Mouse (Mus musculus): ENCODE measurements around the gene Nup160.

The Nup160 gene

DNA sequence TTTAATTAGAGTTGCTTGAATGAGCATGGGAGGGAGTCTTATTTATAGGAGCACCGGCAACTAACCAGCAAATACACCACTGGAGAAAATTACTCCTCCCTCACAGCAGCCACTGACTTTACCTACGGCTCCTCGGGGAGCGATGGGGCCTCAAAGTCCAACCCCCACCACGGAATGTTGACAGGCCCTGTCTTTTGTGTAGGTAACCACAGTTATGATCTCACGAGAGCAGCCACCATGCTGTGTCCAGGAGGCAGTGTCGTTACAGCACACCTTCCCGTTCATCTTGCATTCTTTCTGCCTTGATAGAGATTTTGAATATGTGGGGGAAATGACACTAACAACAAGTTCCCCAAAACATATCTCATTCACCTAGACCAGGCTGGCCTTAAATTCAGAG is at the start of gene Nup160:
Gene Nup160 (plus strand): TSS at position 209 of the 400 bp plus-strand sequence.
- no peak for DNase-seq (ENCODE audit: low spot score in 2 of 2)

DNA sequence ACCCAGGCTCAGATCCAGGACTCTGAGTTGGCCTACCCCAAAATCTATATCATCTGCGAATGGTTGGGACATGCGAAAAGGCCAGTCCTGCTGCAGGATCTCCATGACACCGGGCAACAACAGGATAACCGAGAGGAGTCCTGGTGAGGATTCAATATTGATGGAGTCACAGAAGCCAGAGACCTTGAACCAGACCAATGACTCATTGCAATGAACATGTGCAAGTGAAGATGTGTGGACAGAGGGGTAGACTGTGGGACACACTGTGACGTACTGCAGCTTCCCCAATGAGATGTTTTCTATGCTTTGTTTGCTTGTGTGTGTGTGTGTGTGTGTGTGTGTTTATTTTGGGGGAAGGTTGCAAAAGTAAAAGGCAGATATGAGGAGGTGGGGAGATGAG is 48.8 kb upstream of the Nup160 start:
- DNase-seq (ENCODE audit: low spot score in 2 of 2), result no peak

DNA sequence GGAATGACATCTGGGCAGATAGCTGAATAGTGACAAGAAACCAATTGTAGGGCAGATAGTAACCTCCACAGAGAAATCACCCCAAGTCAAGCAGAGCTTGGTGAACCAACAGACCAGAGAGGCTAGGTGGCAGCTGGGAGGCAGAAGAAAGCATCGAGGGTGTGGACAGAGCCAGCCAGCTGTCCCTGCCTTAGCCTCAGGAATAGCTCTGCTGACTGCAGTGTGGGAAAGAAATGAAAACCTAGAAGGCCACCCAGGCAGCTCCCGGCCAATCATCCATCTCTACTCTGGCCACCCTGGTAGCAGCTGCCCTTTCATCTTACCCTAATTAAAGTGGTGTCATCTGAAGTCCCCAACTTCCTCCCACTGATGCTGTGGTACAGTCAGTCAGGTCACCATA is 47.5 kb upstream of the Nup160 start:
- DNase-seq (ENCODE audit: low spot score in 2 of 2), result no peak

DNA sequence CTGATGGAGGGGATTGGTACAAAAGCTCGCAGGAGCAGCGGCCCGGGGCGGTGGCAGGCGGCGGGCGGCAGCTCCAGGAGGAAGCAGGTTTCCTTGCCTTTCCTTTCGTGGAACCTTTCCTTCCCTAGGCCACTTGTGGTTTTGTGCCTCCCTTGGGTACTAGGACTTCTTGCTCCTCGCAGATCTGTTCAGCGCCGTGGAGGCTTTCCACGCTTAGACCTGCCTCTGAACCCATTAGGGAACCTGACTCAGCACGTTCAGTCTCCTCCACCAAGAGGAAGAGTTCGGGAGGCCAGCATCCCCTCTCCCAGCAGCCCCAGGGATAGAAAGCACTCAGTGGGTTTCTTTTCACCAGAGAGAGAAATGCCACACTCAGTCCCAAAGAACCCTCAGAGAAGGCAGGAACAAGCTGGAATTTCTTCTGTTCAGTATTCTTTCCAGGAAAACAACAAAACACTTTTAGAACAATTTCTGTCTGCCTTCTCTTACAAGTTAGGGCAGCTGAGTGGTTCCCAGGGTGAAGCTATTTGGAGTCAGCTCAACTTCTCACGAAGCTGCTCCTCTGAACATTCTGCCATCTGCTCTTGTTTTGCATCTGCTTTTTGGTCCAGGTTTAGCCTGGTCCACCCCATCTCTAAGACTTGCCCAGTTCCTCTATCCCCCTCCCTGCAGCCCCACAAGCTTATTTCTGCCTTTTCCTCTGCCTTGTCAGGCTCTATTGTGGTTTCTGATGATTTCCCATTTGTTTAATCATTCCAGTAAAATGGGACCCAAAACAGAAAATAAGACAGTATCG is 44.9 kb upstream of the Nup160 start:
- DNase-seq (ENCODE audit: low spot score in 2 of 2), result no peak

DNA sequence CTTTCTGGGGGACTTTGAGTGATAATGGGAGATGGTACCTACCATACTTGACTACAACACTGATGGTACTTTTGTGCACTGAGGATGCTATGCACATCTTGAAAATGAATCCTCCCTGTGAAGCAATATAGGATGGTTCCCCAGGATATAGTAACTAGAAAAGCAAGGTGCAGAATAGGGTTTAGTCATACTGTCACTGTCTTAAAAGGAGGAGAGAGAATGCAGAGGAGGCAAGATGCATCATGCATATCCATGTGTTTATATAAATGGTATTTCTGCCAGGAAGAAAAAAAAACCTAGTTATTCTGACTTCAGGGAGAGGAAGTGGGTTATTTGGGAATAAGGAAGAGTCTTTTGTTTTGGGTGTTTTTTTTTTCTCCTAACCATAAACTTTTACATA is 42.3 kb upstream of the Nup160 start:
- DNase-seq (ENCODE audit: low spot score in 2 of 2), result no peak

DNA sequence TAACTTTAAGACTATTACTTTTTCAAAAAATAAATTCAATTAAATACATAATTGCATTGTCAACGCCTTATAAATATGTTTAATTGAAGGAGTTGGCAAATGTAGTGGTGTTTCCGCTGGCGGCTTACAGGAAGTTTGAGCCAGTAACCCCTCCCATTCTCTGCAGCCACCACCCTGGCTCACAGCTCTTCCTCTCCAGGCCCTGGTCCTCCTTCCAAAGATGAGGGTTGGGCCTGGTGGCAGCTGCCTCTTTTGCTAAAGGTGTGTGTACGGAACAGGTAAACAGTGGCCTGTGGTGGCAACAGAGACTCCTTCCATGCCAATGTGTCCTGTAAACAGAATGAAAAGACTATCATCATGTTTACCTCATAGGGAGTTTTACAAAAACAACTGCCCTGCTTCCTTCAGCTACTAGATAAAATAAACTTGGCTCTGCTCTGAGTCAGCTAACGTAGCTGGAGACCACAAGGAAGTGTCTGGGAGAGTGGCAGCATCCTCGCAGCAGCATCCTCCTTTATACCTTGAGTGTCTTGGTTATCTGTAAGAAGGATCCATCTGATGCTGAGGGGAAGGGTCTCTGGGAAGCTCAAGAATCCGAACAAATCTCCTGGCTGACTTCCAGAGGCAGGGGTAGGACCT is 41.8 kb upstream of the Nup160 start:
- DNase-seq (ENCODE audit: low spot score in 2 of 2), result no peak

DNA sequence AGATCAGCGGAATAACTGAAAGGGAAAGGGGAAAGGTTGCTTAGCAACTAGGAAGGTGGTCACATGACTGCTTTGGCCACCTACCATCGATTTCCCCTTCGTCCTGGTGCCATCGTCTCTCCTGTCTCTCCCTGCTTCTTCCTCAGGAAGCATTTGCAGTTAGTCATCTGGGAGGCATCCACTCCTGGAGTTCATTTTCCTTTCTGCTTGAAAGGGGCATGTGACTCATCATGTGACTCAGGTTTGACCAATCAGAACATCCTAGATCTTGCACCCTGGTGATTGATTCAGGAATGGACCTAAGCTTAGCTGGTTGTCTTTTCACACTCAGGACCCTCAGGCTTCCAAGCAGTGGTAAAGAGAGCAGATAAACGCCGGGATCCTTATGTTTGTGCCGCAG is 40.2 kb upstream of the Nup160 start:
- DNase-seq (ENCODE audit: low spot score in 2 of 2), result no peak

DNA sequence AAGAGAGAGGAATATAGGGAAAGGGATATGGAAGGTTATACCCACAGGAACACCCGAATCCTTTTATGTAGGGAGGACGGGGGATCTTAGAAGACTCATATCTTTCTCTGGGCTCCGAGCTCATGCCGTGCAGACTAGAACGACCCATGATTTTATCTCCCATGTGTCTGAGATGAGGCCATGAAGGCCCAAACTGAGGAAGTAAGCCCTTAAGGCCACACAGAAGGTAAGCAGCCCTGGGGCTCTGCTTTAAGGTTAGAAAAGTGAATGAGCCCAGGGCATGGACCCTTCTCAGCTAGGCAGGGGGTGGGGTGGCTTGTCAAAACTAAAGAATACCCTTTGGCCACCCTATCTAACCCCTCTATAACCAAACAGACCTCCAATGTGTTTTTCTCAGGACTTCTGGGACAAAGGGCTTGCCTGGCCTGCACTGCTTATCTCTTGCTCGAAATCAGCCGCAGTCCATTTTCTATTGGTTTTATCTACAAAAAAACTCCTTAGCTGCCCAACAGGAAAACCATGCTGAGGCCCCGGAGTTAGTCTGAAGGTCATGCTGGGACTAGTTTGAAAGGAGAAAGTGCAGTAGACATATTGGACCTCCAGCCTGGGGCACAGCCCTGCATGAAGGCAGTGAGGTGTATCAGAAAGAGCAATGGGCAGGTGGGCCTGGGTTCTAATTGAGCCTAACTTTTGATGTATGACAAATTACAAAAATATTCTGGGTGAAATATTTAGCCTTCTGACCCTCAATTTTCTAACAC is 37.8 kb upstream of the Nup160 start:
- no peak for DNase-seq (ENCODE audit: low spot score in 2 of 2)

DNA sequence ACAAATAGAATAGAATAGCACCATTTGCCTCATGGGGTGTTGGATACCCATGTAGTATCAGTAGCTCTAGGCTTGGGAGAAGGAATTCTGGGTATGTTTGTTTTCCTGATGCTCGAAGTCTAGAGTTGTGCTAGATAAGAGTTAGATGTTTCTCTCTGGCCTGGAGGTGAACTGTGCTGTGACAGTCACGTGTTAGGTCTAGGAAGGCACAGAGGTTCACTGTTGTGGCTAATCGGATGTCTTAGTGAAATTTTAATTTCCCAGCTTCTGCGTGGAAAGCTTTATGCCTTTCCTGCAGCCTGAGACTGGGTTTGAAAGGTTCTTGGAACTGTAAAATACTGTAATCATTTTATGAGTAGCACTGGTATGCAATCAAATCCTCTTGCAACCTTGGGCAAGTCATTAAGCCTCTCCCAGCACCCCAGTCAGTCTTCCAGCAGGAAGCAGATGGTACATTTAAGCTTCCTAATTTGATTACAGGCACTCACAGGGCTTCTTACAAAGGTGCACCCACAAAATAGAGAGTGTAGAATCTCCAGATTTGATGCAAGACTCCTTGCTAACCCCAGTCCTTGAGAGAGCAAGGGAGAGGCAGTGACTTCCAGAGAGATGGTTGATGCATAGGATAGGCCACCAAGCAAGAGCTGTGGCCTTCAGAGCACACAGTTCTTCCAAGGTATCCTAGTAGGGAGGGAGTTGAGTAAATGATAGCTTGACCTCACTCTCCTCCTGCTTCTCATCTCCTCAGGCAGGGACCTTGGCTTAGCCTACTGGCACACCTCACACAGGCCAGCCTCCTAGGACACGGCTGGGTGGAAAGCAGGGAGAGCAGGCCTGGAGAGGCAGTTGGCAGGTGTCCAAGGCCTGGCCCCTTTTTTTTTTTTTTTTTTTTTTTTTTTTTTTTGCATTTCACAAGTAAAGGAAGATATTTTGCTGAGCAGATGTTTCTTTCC is 37.0 kb upstream of the Nup160 start:
- no peak for DNase-seq (ENCODE audit: low spot score in 2 of 2)

DNA sequence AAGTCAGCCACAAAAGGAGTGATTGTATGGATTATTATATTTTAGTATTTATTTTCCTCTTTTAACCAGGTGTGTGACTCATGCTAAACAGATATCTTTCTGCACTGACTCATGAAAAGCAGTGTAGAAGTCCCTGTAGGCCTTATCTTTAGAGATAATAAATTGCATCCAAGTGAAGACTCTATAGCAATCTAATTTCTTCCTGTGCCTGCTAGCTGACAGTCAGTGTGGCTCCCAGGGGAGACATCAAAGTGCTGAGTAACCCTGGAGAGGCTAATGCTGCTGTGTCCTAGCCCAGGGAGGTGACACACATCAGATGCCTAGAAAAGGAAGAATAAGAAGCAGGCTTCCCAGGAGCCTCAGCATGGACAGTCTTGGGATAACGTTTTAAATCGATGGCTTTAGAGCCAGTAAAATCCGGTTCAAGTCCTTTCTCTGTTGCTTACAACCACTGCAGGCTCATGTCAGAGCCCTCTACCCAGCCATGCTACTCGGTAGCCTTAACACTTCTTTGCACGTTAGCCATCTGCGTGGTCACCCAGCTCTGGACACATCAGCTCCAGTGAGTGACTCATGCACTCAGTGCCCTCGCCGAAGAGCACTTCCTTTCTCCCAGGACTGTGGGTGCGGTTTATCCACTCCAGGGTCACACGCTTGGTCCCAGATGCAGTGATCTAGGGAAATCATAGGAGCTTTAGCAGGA is 35.9 kb upstream of the Nup160 start:
- no peak for DNase-seq (ENCODE audit: low spot score in 2 of 2)

DNA sequence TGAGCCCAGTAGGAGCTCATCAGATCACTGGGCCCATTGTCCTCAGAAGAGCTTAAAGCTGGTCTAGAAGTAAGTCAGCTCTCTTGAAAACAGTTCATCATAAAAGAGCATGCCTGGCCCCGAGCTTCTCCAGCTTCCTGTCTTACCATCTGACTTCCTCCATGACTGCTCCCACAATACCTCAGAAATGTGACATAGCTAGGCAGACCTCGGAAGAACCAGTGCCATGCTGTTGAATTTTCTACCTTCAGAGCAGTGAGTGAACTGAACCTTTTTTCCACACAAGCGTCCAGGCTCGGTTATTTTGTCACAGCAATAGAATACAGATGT is 35.3 kb upstream of the Nup160 start:
- no peak for DNase-seq (ENCODE audit: low spot score in 2 of 2)

DNA sequence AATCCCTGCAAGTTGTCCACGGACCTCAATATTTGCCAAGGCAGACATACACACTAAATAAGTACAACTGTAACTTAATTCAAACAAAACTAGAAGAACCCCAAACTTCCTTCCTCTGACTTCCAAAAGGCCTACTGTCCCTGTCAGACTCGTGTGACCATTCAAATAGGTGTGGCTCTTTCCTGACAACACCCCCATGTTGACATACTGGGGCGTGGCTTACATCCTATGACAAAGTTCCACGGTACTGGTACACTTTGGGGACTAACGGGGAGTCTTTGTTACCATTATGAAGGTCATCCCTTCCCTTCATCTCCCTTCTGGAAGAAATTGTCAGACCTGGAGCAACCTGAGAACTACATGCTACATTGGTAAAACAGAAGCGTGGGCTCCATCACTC is 29.9 kb upstream of the Nup160 start:
- no peak for DNase-seq (ENCODE audit: low spot score in 2 of 2)

DNA sequence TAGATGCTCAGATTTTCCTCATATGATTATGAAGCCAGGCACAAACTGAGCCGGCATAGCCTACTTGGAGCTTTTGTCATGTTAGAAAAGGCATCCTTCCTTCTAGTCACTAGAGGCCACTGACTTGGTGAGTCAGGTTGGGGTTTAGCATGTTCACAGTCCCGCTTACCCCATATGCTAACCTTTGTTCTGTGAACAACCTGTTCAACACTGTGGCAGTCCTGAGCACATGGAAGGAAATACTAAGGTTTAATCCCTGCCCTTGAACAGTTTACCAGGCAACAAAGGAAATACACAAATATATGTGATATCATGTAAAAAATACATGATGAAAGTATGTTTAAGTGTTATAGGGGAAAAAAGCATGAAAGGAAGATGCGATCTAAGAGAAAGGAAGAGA is 27.6 kb upstream of the Nup160 start:
- no peak for DNase-seq (ENCODE audit: low spot score in 2 of 2)

DNA sequence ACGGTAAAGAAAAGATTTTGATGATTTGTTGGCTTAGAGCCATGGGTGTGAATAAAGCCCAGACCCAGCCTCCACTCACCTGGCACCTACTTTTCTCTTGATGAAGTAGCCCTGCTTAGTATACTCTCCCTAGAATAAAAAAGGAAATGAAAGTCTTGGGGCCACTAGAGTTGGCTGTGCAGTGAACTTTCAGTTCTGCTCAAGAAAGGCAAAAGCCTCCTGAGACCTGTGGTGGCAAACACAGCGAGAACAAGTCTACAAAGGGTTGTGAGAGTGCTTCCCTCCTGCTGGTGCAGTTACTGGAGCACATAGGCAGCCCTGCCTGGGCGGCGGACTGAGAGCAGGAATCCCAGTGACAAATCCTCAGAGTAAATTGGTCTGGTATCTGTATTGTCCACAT is 27.1 kb upstream of the Nup160 start:
- DNase-seq (ENCODE audit: low spot score in 2 of 2), result no peak

DNA sequence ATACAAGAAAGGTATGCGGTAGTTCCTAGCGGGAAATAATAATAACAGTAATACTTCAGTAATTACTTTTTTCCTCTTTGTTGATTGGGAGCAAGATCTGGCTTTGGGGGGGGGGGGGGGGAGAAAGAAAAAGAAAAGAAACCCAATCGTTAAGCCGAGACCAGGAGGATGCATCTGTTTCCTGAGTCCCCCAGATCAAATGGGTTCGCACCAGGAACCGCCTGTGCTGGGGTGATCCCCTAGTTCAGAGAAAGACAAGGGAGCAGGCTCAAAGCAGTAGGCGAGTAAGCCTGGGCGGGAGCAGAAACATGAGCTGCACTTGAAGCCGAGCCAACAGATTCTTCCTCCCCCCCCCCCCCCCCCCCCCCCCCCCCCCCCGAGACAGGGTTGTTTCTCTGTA is 24.9 kb upstream of the Nup160 start:
- DNase-seq (ENCODE audit: low spot score in 2 of 2), result no peak

DNA sequence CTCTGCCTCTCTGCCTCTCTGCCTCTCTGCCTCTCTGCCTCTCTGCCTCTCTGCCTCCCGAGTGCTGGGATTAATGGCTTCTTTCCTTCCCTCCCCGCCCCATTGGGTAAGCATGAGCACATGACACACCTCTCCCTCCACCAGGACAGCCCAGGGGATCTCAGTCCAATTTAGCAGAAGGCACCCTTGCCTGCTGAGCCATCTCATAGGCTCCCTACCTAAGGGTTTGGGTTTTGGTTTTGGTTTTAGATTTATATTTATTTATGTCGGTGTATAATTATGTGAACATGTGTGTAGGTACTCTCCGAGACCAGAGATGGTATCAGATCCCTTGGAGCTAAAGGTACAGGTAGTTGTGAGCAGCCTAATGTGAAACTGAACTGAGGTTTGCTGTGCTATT is 24.0 kb upstream of the Nup160 start:
- DNase-seq (ENCODE audit: low spot score in 2 of 2), result no peak

DNA sequence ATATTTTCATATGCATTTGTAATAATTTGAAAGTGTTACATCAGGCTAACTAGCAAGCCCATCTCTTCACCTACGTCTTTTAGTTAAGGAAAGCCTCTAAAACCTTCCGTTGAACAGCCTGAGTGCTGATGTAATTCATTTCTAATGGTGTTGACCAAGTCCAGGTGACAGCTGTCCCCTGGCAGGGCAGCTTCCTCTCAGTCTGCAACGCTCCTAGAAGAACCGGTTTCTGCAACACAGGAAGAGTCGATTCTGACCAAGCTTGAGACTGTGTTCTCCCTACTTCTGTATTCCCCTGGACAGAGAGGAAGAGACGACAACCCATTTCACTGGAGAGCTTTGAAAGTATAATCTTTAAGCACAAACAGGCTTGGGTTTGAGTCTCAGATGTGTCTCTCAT is 21.6 kb upstream of the Nup160 start:
- DNase-seq (ENCODE audit: low spot score in 2 of 2), result no peak

DNA sequence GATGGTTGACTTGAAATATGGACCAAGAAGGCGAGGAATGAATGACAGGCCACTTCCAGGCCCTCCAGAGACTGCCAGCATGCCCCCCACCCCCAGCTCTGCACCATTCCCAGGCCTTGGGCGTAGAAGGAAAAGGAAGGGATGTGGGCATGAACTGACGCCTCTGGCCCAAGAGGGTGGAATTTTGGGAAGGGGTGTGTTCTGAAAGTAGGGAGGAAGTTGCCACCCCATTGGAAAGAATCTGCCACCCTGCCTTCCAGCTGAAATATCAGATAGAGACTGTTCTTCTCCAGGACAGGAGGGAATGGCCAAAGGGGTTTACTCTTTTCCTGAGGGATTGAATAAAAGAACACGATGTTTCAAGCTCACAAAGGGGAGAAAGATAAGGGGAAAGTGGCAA is 18.4 kb upstream of the Nup160 start:
- DNase-seq (ENCODE audit: low spot score in 2 of 2), result no peak

DNA sequence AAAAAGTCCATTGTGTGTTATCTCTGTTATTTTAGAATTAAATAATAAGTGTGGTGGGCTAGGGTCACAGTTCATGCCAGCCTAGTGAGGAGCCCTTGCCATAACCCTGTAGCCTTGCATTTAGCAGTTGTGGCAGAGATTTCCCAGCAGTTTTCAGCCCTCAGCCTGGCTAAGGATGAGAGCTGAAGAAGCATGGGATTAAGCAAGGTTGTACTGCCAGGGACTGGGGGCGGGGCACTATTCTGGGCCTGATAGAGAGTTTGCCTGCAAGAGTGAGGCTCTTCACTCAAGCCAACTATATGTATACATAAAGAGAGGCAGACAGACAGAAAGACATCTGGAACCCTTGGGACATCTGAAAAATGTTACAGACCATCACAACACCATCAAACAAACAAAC is 18.0 kb upstream of the Nup160 start:
- DNase-seq (ENCODE audit: low spot score in 2 of 2), result no peak

DNA sequence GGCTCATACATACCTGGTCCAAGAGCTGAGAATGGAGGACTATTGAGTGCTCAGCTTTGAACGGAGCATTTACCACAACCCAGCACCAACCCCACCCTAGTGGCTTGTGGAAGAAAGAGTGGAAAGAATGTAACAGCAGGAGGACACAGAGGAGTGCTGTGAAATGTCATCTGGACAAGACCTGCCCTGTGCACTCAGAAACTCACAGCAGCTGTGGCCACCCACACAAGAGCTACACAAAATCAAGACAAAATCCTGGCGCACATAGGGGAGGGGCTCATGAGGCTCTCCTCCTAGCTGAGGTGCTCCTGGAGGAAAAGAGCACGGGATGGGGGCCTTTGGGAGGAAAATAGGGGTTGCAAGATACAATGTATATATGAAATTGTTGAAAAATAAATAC is 17.4 kb upstream of the Nup160 start:
- no peak for DNase-seq (ENCODE audit: low spot score in 2 of 2)

DNA sequence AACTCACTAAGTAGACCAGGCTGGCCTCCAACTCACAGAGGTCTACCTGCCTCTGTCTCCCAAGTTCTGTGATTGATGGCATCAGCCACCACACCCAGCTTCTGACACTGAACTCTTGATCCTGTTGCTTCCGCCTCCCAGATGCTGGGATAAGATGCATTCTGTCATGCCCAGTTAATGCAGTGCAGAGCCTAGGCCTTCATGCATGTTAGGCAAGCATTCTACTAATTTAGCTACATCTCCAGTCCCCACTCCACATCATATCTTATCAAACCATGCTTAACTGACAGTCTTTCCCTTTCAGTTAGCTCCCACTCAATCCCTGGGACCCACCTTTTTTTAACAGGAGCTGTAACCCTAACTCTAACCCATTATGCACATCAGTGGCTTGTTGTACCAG is 16.1 kb upstream of the Nup160 start:
- no peak for DNase-seq (ENCODE audit: low spot score in 2 of 2)

Measured in cerebellum, postnatal 4 days (tissue).